In genomic region chr11:12558995-12559633, GRCm38 (mm10) we compare ENCODE assay signal across 8 mouse cellular contexts.
DNase-seq lines count a peak whose midpoint lies in the region; ATAC-seq and TF ChIP-seq lines count a peak whose summit lies in the region.

No protein-coding gene starts in this region.

- H3K36me3 ChIP-seq in embryonic facial prominence, embryonic 13.5 days = no peaks in the 10 kb centered on the region
- no peaks in the 10 kb centered on the region for H3K36me3 ChIP-seq in midbrain, embryonic 13.5 days

- H3K27ac ChIP-seq in embryonic facial prominence, embryonic 13.5 days = no peak overlapping the region
- no peak overlapping the region for H3K27ac ChIP-seq in midbrain, embryonic 13.5 days

- CTCF ChIA-PET in Patski (lab: Charles Lee) = interaction anchor here (0.7 to 2.4 kb wide), 21 partner anchors 11 to 1003 kb away, joined by 3 to 24 read pairs (median 4); no protein-coding TSS in a partner anchor

- ATAC-seq in Patski = peak; percentile 88
- 0 out of 2 replicates have a peak, but pooled peaks have one; percentile 10 for ATAC-seq in embryonic facial prominence, embryonic 13.5 days (ENCODE audit: insufficient number of reproducible peaks, insufficient read depth, low FRiP score, low TSS enrichment, low read depth)
- ATAC-seq in midbrain, embryonic 13.5 days = peak; percentile 92

- no peaks in the 10 kb centered on the region for H3K27me3 ChIP-seq in Patski
- no peaks in the 10 kb centered on the region for H3K27me3 ChIP-seq in embryonic facial prominence, embryonic 13.5 days
- no peaks in the 10 kb centered on the region for H3K27me3 ChIP-seq in midbrain, embryonic 13.5 days

- no peaks in the 10 kb centered on the region for H3K9me3 ChIP-seq in embryonic facial prominence, embryonic 13.5 days
- no peaks in the 10 kb centered on the region for H3K9me3 ChIP-seq in midbrain, embryonic 13.5 days

- H3K9ac ChIP-seq in embryonic facial prominence, embryonic 13.5 days = no peak overlapping the region
- no peak overlapping the region for H3K9ac ChIP-seq in midbrain, embryonic 13.5 days (replicated peaks)

- POLR2A ChIA-PET in Patski (lab: Charles Lee) = no interaction called here

- no peak overlapping the region for H3K4me3 ChIP-seq in embryonic facial prominence, embryonic 13.5 days
- H3K4me3 ChIP-seq in midbrain, embryonic 13.5 days (replicated peaks) = no peak overlapping the region

- DNase-seq in kidney, adult 9 months = peak; percentile 64
- DNase-seq in kidney, postnatal 4 days = no peak
- DNase-seq in Patski (ENCODE audit: low read depth, low spot score) = no peak
- peak; percentile 45 for DNase-seq in kidney, postnatal 14 days
- no peak for DNase-seq in B cell, adult 2 months
- DNase-seq in urinary bladder, postnatal 36 days (ENCODE audit: low spot score in 2 of 2) = no peak

- peak; percentile 75 for TF ChIP-seq CTCF in Patski (IDR thresholded peaks at IDR 0.05)

- no peak overlapping the region for H3K4me2 ChIP-seq in embryonic facial prominence, embryonic 13.5 days
- H3K4me2 ChIP-seq in midbrain, embryonic 13.5 days (replicated peaks) = no peak overlapping the region

- peaks cover 3% of the 10 kb centered on the region; the same call in 1 of the 2 replicates for H3K4me1 ChIP-seq in embryonic facial prominence, embryonic 13.5 days
- no peaks in the 10 kb centered on the region for H3K4me1 ChIP-seq in midbrain, embryonic 13.5 days (replicated peaks)

- 21% methylated on average over 1 of the region's 1 CpGs for WGBS in embryonic facial prominence, embryonic 13.5 days
- WGBS in midbrain, embryonic 13.5 days = 16% methylated on average over 1 of the region's 1 CpGs

- in situ Hi-C loops in Patski (cut with MboI; ENCODE audit: low pct_unique_long_range_greater_than_20kb) = no loop called here

Comparison
In these comparisons a context has a peak if more than half of its experiments do, and no peak if none do; other contexts are left out.
1. DNase-seq: peak in kidney, adult 9 months (single experiment) and kidney, postnatal 14 days (single experiment); none in kidney, postnatal 4 days (0 of 2), Patski (single experiment), B cell, adult 2 months (0 of 2) and urinary bladder, postnatal 36 days (0 of 2).
2. ATAC-seq: peak in every context shown above with its lines; median percentile 92 in midbrain, embryonic 13.5 days; 88 in Patski; 10 in embryonic facial prominence, embryonic 13.5 days.